Mouse (Mus musculus) liver, postnatal 0 days (tissue): ENCODE measurements around the gene Dscaml1. TPM values are rescaled to one million over a fixed set of nuclear protein-coding genes. Genes with fewer than 3 reads are reported as not detected.

Experiments used
- ATAC-seq: fragments of 200-750 bp; cut with Nextera tagmentation; 2 replicates; pipeline ENCODE4 v1.8.0; 2017; ENCODE audit warnings: mild to moderate bottlenecking, moderate library complexity
- DNase-seq: peaks from one replicate; pipeline ENCODE4 v3.0.0-alpha.2; 2016
- H3K27ac ChIP-seq: fragments of 300-500 bp; sonication (generic); 2 replicates; pipeline ENCODE4 v1.5.1; 2014; ENCODE audit warnings: antibody characterized with exemption, moderate library complexity, mild to moderate bottlenecking, low read depth
- H3K27me3 ChIP-seq: fragments of 300-500 bp; sonication (generic); 2 replicates; pipeline ENCODE4 v1.6.1; 2014; ENCODE audit warnings: low read length, control low read depth, mixed read lengths; ENCODE audit not compliant: insufficient read depth
- H3K36me3 ChIP-seq: fragments of 300-500 bp; sonication (generic); replicated peaks from 2 replicates; pipeline ENCODE4 v1.6.1; 2014; ENCODE audit warnings: mild to moderate bottlenecking, control low read depth, low read length, moderate library complexity, mixed read lengths; ENCODE audit not compliant: insufficient read depth
- H3K4me1 ChIP-seq: fragments of 300-500 bp; sonication (generic); 2 replicates; pipeline ENCODE4 v1.6.1; 2014; ENCODE audit warnings: antibody characterized with exemption, mild to moderate bottlenecking, control low read depth; ENCODE audit not compliant: insufficient read depth
- H3K4me2 ChIP-seq: fragments of 300-500 bp; sonication (generic); 2 replicates; pipeline ENCODE4 v1.6.1; 2014; ENCODE audit warnings: low read depth, mild to moderate bottlenecking, low read length, moderate library complexity, mixed read lengths
- H3K4me3 ChIP-seq: fragments of 300-500 bp; sonication (generic); 2 replicates; pipeline ENCODE4 v1.5.1; 2014; ENCODE audit warnings: low read depth, low read length
- H3K9ac ChIP-seq: fragments of 300-500 bp; sonication (generic); replicated peaks from 2 replicates; pipeline ENCODE4 v1.6.1; 2014; ENCODE audit warnings: mild to moderate bottlenecking, moderate library complexity
- H3K9me3 ChIP-seq: fragments of 300-500 bp; sonication (generic); 2 replicates; pipeline ENCODE4 v1.6.1; 2016; ENCODE audit warnings: mild to moderate bottlenecking, control low read depth, low read length, mixed read lengths
- CTCF ChIP-seq: sonication (generic); IDR thresholded peaks from 2 replicates; pipeline ENCODE4 v1.5.1; 2016; ENCODE audit warnings: antibody characterized with exemption, low read depth
- EP300 ChIP-seq: IDR thresholded peaks from 2 replicates; pipeline ENCODE4 v1.6.1; 2016; ENCODE audit warnings: antibody characterized with exemption, low read depth, mild to moderate bottlenecking
- whole genome bisulfite sequencing: fragments of 180-500 bp; shearing (Covaris S2); extraction: QIAGEN DNeasy Blood & Tissue Kit; methylation state at CpG from one replicate; pipeline ENCODE4 v1.1.7; 2014; ENCODE audit not compliant: insufficient replicate concordance; 5-methylcytosine and 5-hydroxymethylcytosine counted together
- polyA plus RNA-seq: library from polyadenylated mRNA; unstranded; fragments of >200 nt; fragmentation: Nextera tagmentation; extraction: Ambion mirVana; gene quantifications from 2 replicates; pipeline ENCODE4 v1.2.1, GENCODE M21; 2015

Gene Dscaml1
- polyA plus RNA-seq, 1 experiment from 2014 or later: not detected

GRCm38 (mm10) chr9:45434171-45434570 lies 7.7 kb downstream of the Dscaml1 start:
- H3K36me3 ChIP-seq: no peaks in the 10 kb centered on the region
- H3K27me3 ChIP-seq: peaks cover 36% of the 10 kb centered on the region
- H3K4me2 ChIP-seq: no peak overlapping the region
- DNase-seq: no peak
- H3K9ac ChIP-seq: no peak overlapping the region
- no peak overlapping the region for H3K27ac ChIP-seq
- no peak for TF ChIP-seq EP300
- no peak for TF ChIP-seq CTCF
- 66% methylated on average over 2 of the region's 2 CpGs for WGBS
- ATAC-seq: no peak
- H3K4me1 ChIP-seq: no peaks in the 10 kb centered on the region
- H3K9me3 ChIP-seq: no peaks in the 10 kb centered on the region
- H3K4me3 ChIP-seq: no peak overlapping the region

GRCm38 (mm10) chr9:45439025-45439424 lies 12.6 kb downstream of the Dscaml1 start:
- Histone ChIP-seq H3K27ac (no peak overlapping the region), H3K4me1 (no peaks in the 10 kb centered on the region), H3K4me3 (no peak overlapping the region), H3K4me2 (no peak overlapping the region), H3K9ac (no peak overlapping the region), H3K36me3 (no peaks in the 10 kb centered on the region), H3K27me3 (no peaks in the 10 kb centered on the region; the same call in 1 of the 2 replicates), H3K9me3 (no peaks in the 10 kb centered on the region)
- TF ChIP-seq EP300: no peak
- DNase-seq: no peak
- WGBS: 65% methylated on average over 4 of the region's 4 CpGs
- no peak for ATAC-seq

GRCm38 (mm10) chr9:45440083-45440784 lies 13.8 kb downstream of the Dscaml1 start:
- no peaks in the 10 kb centered on the region for H3K9me3 ChIP-seq
- no peak for DNase-seq
- H3K27ac ChIP-seq: no peak overlapping the region
- WGBS: 57% methylated on average over 16 of the region's 16 CpGs
- no peak for ATAC-seq
- H3K4me3 ChIP-seq: no peak overlapping the region
- H3K9ac ChIP-seq: no peak overlapping the region
- no peak overlapping the region for H3K4me2 ChIP-seq
- H3K36me3 ChIP-seq: no peaks in the 10 kb centered on the region
- H3K4me1 ChIP-seq: no peaks in the 10 kb centered on the region
- H3K27me3 ChIP-seq: no peaks in the 10 kb centered on the region; the same call in 1 of the 2 replicates
- no peak for TF ChIP-seq CTCF
- TF ChIP-seq EP300: no peak

GRCm38 (mm10) chr9:45444251-45444798 lies 17.9 kb downstream of the Dscaml1 start:
- TF ChIP-seq CTCF (no peak), EP300 (no peak)

GRCm38 (mm10) chr9:45449658-45450057 lies 23.2 kb downstream of the Dscaml1 start:
- no peaks in the 10 kb centered on the region for H3K4me1 ChIP-seq
- no peaks in the 10 kb centered on the region for H3K9me3 ChIP-seq
- no peak for TF ChIP-seq CTCF
- no peak for TF ChIP-seq EP300
- H3K4me2 ChIP-seq: no peak overlapping the region
- H3K27ac ChIP-seq: no peak overlapping the region
- H3K36me3 ChIP-seq: no peaks in the 10 kb centered on the region
- ATAC-seq (no peak), DNase-seq (no peak)
- no peak overlapping the region for H3K9ac ChIP-seq
- no peak overlapping the region for H3K4me3 ChIP-seq
- WGBS: 70% methylated on average over 4 of the region's 4 CpGs
- H3K27me3 ChIP-seq: peaks cover 2% of the 10 kb centered on the region; the same call in 1 of the 2 replicates

More at GRCm38 (mm10) chr9:45444251-45444798, 17.9 kb downstream of the Dscaml1 start:
- Histone ChIP-seq H3K4me1 (no peaks in the 10 kb centered on the region), H3K4me2 (no peak overlapping the region), H3K9ac (no peak overlapping the region), H3K27ac (no peak overlapping the region), H3K36me3 (no peaks in the 10 kb centered on the region), H3K9me3 (no peaks in the 10 kb centered on the region), H3K27me3 (peaks cover 2% of the 10 kb centered on the region; the same call in 1 of the 2 replicates), H3K4me3 (no peak overlapping the region)
- ATAC-seq (no peak), DNase-seq (no peak)
- 65% methylated on average over 5 of the region's 5 CpGs for WGBS

- H3K27me3 ChIP-seq: no peaks in the 10 kb centered on the region
- no peak overlapping the region for H3K9ac ChIP-seq
- DNase-seq (no peak), ATAC-seq (no peak)
- H3K4me2 ChIP-seq: no peak overlapping the region
- no peak overlapping the region for H3K4me3 ChIP-seq
- H3K9me3 ChIP-seq: no peaks in the 10 kb centered on the region
- no peaks in the 10 kb centered on the region for H3K36me3 ChIP-seq
- no peak overlapping the region for H3K27ac ChIP-seq
- H3K4me1 ChIP-seq: no peaks in the 10 kb centered on the region
- WGBS: 53% methylated on average over 4 of the region's 4 CpGs
- TF ChIP-seq EP300: no peak
- no peak for TF ChIP-seq CTCF
Measured at GRCm38 (mm10) chr9:45451346-45451745, 24.9 kb downstream of the Dscaml1 start.
